Mouse (Mus musculus) limb, embryonic 14.5 days (tissue): ENCODE data around the gene Dock1. TPM values are rescaled to one million over a fixed set of nuclear protein-coding genes. Genes with fewer than 3 reads are reported as not detected.

ENCODE experiments used
- ATAC-seq: fragments of 200-750 bp; cut with Nextera tagmentation; 2 replicates; pipeline ENCODE4 v1.8.0; 2017; ENCODE audit warnings: low read depth, moderate number of reproducible peaks, moderate TSS enrichment; ENCODE audit not compliant: low FRiP score
- DNase-seq: peaks from one replicate; pipeline ENCODE4 v3.0.0-alpha.2; 2015; ENCODE audit warnings: low spot score
- H3K27ac ChIP-seq: fragments of 300-500 bp; sonication (generic); replicated peaks from 2 replicates; pipeline ENCODE4 v1.5.1; 2014; ENCODE audit warnings: low read depth, mild to moderate bottlenecking, low read length, moderate library complexity, mixed read lengths
- H3K27me3 ChIP-seq: fragments of 300-500 bp; sonication (generic); 2 replicates; pipeline ENCODE4 v1.6.1; 2014; ENCODE audit warnings: low read length, mixed read lengths; ENCODE audit not compliant: control insufficient read depth, insufficient read depth
- H3K36me3 ChIP-seq: fragments of 300-500 bp; sonication (generic); 2 replicates; pipeline ENCODE4 v1.6.1; 2014; ENCODE audit warnings: mild to moderate bottlenecking, low read length, moderate library complexity, mixed read lengths; ENCODE audit not compliant: control insufficient read depth, insufficient read depth
- H3K4me1 ChIP-seq: fragments of 300-500 bp; sonication (generic); 2 replicates; pipeline ENCODE4 v1.6.1; 2014; ENCODE audit warnings: antibody characterized with exemption, low read length, mixed read lengths; ENCODE audit not compliant: control insufficient read depth, insufficient read depth
- H3K4me2 ChIP-seq: fragments of 300-500 bp; sonication (generic); replicated peaks from 2 replicates; pipeline ENCODE4 v1.6.1; 2014; ENCODE audit warnings: low read depth, mild to moderate bottlenecking, low read length, moderate library complexity; ENCODE audit not compliant: severe bottlenecking
- H3K4me3 ChIP-seq: fragments of 300-500 bp; sonication (generic); replicated peaks from 2 replicates; pipeline ENCODE4 v1.5.1; 2014; ENCODE audit warnings: low read length
- H3K9ac ChIP-seq: fragments of 300-500 bp; sonication (generic); 2 replicates; pipeline ENCODE4 v1.6.1; 2014; ENCODE audit warnings: mild to moderate bottlenecking, low read depth, low read length, moderate library complexity; ENCODE audit not compliant: severe bottlenecking
- H3K9me3 ChIP-seq: fragments of 300-500 bp; sonication (generic); 2 replicates; pipeline ENCODE4 v1.6.1; 2016; ENCODE audit warnings: low read length; ENCODE audit not compliant: control insufficient read depth
- POLR2A ChIP-seq: fragments of 200-500 bp; IDR thresholded peaks from 2 replicates; pipeline ENCODE4 v1.8.0; 2012; ENCODE audit warnings: inconsistent platforms, mild to moderate bottlenecking, moderate library complexity, borderline replicate concordance; ENCODE audit not compliant: insufficient read depth, insufficient read length; ENCODE audit errors: extremely low read depth
- WGBS: fragments of 180-500 bp; shearing (Covaris S2); extraction: QIAGEN DNeasy Blood & Tissue Kit; methylation state at CpG from one replicate; pipeline ENCODE4 v1.1.7; 2014; 5-methylcytosine and 5-hydroxymethylcytosine counted together
- polyA plus RNA-seq, 2 experiments: library from polyadenylated mRNA; depleted of rRNA in 1 of 2; stranded (reverse) in 1 of 2; unstranded in 1 of 2; fragments of >200 nt; fragmentation: Nextera tagmentation in 1 of 2; extraction: Ambion mirVana in 1 of 2; gene quantifications; 2 replicates each; pipeline versions ENCODE4 v1.2.1 to v1.2.3; 2012 to 2014

Gene Dock1
- polyA plus RNA-seq, 2 experiments, result 35.7 to 40.0 TPM

GRCm38 (mm10) chr7:134702481-134702880, 32.0 kb downstream of the Dock1 start:
- Histone ChIP-seq H3K9ac (no peak overlapping the region), H3K9me3 (no peaks in the 10 kb centered on the region), H3K27me3 (no peaks in the 10 kb centered on the region), H3K4me1 (peaks cover 19% of the 10 kb centered on the region), H3K4me3 (no peak overlapping the region), H3K4me2 (no peak overlapping the region), H3K27ac (no peak overlapping the region), H3K36me3 (no peaks in the 10 kb centered on the region)
- WGBS, result 81% methylated on average over 5 of the region's 5 CpGs
- no peak for TF ChIP-seq POLR2A
- ATAC-seq (no peak), DNase-seq (no peak)

- Histone ChIP-seq H3K4me2 (no peak overlapping the region), H3K4me3 (no peak overlapping the region), H3K27ac (no peak overlapping the region), H3K27me3 (no peaks in the 10 kb centered on the region), H3K4me1 (peaks cover 19% of the 10 kb centered on the region), H3K9me3 (no peaks in the 10 kb centered on the region), H3K36me3 (no peaks in the 10 kb centered on the region), H3K9ac (no peak overlapping the region)
- WGBS, result 81% methylated on average over 2 of the region's 2 CpGs
- no peak for ATAC-seq
- no peak for DNase-seq
- no peak for TF ChIP-seq POLR2A
These were observed 33.2 kb downstream of the Dock1 start for GRCm38 (mm10) chr7:134703704-134704103.

GRCm38 (mm10) chr7:134709226-134709853, 38.9 kb downstream of the Dock1 start:
- Histone ChIP-seq H3K9me3 (no peaks in the 10 kb centered on the region; the same call in 1 of the 2 replicates), H3K9ac (no peak overlapping the region), H3K27ac (no peak overlapping the region), H3K27me3 (no peaks in the 10 kb centered on the region), H3K36me3 (0 out of 2 replicates have a peak, but pooled peaks cover 5% of the 10 kb centered on the region), H3K4me2 (no peak overlapping the region), H3K4me1 (peaks cover 18% of the 10 kb centered on the region), H3K4me3 (no peak overlapping the region)
- ATAC-seq (peak; percentile 36; the same call in 1 of the 2 replicates), DNase-seq (no peak)
- TF ChIP-seq POLR2A, result no peak
- WGBS, result 48% methylated on average over 5 of the region's 5 CpGs

- H3K4me2 ChIP-seq, result no peak overlapping the region
- 91% methylated on average over 1 of the region's 1 CpGs for WGBS
- ATAC-seq (no peak), DNase-seq (no peak)
- no peak for TF ChIP-seq POLR2A
- 0 out of 2 replicates have a peak, but pooled peaks cover 5% of the 10 kb centered on the region for H3K36me3 ChIP-seq
- H3K9ac ChIP-seq, result no peak overlapping the region
- no peak overlapping the region for H3K27ac ChIP-seq
- H3K4me1 ChIP-seq, result peaks cover 9% of the 10 kb centered on the region; the same call in 1 of the 2 replicates
- H3K4me3 ChIP-seq, result no peak overlapping the region
- H3K9me3 ChIP-seq, result no peaks in the 10 kb centered on the region; the same call in 1 of the 2 replicates
- no peaks in the 10 kb centered on the region for H3K27me3 ChIP-seq
These were observed 41.1 kb downstream of the Dock1 start for GRCm38 (mm10) chr7:134711576-134711975.

GRCm38 (mm10) chr7:134719406-134719805, 49.0 kb downstream of the Dock1 start:
- 89% methylated on average over 3 of the region's 3 CpGs for WGBS
- no peaks in the 10 kb centered on the region for H3K36me3 ChIP-seq
- no peak overlapping the region for H3K27ac ChIP-seq
- TF ChIP-seq POLR2A, result no peak
- no peak overlapping the region for H3K4me3 ChIP-seq
- no peaks in the 10 kb centered on the region for H3K4me1 ChIP-seq
- H3K4me2 ChIP-seq, result no peak overlapping the region
- DNase-seq (no peak), ATAC-seq (no peak)
- no peak overlapping the region for H3K9ac ChIP-seq
- H3K9me3 ChIP-seq, result no peaks in the 10 kb centered on the region
- H3K27me3 ChIP-seq, result no peaks in the 10 kb centered on the region
